Mouse (Mus musculus) heart, postnatal 36 days (tissue): Measurements from ENCODE around the gene Slc6a5. TPM values are rescaled to one million over a fixed set of nuclear protein-coding genes. Genes with fewer than 3 reads are reported as not detected.

Source experiments
- DNase-seq, 2 experiments: peaks; one replicate each; pipeline ENCODE4 v3.0.0; 2021 to 2022
- intact Hi-C: fragments of 180-260 bp; cut with DNase I; formaldehyde crosslinking; loops from one replicate; pipeline ENCODE4 v1.15.1; 2025
- total RNA-seq, 2 experiments: library from RNA; stranded (reverse); gene quantifications; 2 replicates each; pipeline ENCODE4 v1.2.3; 2021

Gene Slc6a5
- total RNA-seq, 2 experiments from 2014 or later, result not detected

DNA sequence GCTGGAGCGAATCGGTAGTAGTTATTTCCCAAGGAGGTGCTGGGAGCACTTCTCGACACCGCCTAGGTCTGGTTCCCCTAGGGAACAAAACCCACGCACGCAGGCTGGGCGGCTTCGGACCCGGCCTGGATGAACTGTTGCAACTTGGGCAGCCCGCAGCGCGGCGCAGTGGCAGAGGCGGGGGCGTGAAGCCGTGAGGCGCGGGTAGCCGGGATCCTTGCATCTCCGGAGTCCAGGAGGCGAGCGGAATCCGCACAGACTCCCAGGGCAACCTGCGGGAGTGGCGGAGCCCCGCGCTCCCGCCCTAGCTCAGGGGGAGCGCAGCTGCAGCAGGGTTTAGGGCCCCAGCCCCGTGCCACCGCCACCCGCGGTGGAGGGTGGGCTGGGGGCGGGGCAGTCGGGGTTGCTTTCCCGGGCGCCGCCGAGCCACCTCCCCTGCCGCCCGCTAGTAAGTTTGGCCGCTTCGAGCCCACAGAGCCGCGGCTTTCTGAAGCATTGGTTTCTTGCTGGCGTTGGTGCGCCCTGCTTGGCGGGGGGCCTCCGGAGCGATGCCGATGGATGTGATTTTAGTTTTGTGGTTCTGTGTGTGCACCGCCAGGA is 65.0 kb downstream of the Slc6a5 start, which contains the start of gene Nell1:
Nell1 (plus strand) TSS at position 24 of the 600 bp plus-strand sequence.
- DNase-seq, result no peak
- intact Hi-C loops, result no loop called here

DNA sequence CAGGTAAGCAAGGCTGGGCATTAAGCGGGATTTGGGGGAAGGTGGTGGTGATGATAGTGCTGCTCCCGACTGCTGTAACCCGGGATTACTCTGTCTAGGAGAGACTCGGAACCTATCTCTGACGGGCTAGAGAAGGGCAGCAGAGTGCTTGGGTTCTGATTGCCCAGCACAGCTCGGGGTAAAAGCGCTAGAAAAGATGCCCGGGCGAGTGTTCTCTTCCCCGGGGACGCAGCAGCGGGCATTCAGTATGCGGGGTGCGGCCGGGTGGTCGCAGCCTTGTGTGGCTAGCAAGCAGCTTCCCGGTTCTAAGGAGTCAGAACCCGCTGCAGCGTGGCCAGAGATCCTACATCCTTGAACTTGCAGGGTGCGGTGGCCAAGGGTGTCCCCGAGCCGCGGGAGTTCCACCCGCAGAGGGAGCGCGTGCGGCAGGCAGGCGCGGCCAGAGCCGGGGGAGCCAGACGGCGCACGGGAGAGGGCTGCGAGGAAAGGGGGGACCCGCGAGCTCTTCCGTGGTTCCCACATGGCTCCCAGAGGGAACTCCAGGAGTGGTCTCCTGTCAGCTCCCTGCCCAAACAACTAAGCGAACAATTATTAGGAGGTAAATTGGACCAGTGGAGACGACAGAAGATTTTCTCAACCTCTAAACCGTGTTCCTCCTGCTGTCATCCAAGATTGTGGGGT is 65.6 kb downstream of the Slc6a5 start:
- intact Hi-C loops, result no loop called here
- DNase-seq, result no peak

DNA sequence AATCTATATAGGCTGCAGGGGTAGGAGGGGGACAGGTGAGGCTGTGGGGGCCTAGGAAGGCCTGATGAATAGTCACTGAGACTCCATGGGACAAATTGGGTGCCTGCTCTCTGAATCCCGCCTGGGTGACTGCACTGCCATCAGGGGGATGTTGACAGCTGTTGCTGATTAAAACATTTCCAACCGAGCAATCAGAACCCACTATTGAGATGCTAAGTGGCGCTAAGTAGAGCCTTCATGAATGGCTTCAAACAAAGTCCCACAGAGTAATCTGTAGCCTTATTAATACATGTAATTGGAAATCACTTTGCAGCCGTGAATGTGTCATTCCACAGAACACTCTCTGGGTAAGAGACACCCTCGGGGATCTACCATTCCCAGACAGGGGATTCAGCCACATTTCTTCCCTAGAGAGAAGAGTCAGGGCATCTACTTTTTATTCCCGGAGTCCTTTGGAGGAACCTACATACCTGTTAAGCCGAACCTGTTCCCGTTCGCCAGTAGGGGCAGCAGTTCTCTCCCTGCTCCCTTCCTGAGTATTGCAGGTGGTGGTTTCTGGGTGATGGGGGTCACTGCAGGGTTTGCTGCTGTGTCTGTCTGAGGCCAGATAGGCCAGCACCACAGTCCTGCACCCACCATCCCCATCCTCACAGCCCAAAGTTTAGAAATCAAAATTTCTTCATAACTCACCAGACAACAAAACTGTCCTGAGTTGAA is 71.7 kb downstream of the Slc6a5 start:
- no peak for DNase-seq
- intact Hi-C loops, result no loop called here

DNA sequence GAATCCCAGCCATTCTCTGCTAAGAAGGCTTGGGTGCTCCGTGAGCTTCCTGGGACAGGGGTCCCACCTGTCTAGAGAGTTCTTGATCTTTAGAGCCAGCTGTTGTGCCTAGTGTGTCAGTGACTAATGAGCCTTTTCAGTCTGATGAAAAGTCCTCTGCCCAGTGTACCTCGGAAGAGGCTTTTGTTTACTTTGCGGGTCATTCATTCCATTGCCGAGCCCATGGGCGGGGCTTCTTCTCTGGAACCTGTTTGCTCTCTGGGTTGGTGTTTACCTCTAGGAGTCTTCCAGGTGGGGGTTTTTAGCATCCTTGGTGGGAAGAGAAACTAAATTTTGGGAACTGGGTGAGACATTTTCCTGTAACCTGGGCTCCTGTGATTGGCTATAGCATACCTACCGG is 74.8 kb downstream of the Slc6a5 start:
- DNase-seq, result no peak
- intact Hi-C loops, result no loop called here

DNA sequence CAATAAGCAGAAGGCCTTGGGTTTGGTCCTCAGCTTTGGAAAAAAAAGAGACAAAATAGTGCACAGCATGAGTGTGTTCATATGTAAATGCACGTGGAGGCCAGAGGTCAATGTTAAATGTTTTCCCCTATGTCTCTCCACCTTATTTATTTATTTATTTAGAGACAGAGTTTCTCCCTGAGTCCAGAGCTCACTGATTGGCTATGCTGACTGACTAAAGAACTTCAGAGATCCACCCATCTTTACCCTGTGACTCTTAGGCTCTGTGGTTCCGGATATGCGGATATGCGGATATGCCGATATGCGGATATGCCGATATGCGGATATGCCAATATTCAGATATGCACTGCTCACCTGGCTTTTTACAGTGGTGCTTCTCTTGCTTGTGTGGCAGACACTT is 76.0 kb downstream of the Slc6a5 start:
- no peak for DNase-seq
- intact Hi-C loops, result no loop called here

DNA sequence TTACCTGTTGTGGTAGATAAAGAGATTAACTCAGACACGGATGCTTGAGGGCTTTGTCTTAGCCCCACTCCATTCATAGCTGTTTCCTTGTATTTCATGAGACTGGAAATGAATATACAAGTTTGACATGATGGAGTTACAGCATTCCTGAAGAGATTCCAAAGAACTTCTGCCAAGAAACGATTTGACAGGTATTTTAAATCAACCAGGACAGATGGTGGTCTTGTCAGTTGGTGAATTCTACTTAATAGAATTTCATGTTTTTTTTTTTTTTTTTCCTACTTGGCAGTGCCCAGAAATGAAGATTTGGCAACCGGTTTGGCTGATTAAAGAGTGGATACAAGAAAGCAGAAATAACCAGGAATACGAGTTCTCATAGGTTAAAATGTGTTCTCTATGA is 89.4 kb downstream of the Slc6a5 start:
- intact Hi-C loops, result no loop called here
- no peak for DNase-seq

DNA sequence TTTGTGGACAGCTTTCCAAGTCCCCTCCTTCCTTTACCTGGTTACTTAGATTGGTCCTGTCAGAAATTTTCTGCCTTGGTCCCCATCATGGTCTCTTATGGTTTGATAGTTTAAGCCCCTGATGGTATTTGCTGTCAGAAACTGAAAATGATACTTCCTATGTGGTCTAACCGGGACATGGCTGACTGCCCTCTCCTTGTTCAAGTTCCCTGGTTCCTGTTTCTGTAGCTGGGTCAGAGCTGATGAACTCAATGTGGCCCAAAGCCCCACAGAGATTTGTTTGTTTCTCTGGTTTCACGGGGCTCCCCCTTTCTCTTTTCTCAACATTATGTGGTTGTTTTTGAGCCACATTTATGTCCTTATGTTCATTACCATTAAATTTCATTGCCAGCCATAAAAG is 95.3 kb downstream of the Slc6a5 start:
- intact Hi-C loops, result no loop called here
- DNase-seq, result no peak

Other genes starting within 250 kb of the Slc6a5 start
- gene Htatip2, start 151.0 kb upstream of the Slc6a5 start, total RNA-seq, result 10 to 100 TPM; 12.5 to 12.7 TPM
- 10 to 100 TPM; 11.9 to 13.8 TPM for gene Prmt3, start 131.8 kb upstream of the Slc6a5 start, total RNA-seq
- gene Nell1, start 64.7 kb downstream of the Slc6a5 start, total RNA-seq, result not detected